Mouse (Mus musculus): ENCODE data around the gene Klk13. TPM values are rescaled to one million over a fixed set of nuclear protein-coding genes. Genes with fewer than 3 reads are reported as not detected.
A peak's percentile ranks its signal among the peaks of the same experiment; 100 is the strongest.
"Not testable (repeated sequence)": the region's sequence is repeated elsewhere in the genome, so short reads cannot be mapped to it uniquely, and the experiment has no call there.

The Klk13 gene
- 17.6 and 46.1 TPM in 2 replicates for polyA plus RNA-seq (2015; fragmentation: Nextera tagmentation; extraction: Ambion mirVana)

DNA sequence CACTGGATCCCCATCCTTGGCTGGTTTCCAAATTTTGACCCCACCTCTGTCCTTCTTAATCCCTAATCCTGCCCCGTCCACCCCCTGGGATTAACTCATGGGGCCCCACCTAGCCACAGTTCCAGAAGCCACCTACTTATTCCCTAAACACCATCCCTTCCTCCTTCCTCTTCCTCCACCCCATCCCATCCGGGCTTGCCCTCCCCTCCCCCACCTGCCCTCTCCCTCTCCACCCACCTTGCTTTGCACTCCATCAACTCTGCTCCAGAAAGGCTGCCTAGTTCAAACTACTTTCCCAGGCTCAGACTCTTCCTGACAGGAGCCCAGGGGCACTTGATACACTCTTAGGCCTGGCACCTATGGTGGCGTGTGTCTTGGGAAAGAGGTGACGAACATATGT, at the start of gene Klk13:
Gene Klk13 (plus strand): TSS at position 301 of the 400 bp plus-strand sequence.
- Histone ChIP-seq H3K4me2 (ENCODE audit: low read depth, low read length) (peak within 1 kb of the TSS; percentile 19; the same call in 1 of the 2 replicates), H3K27me3 (ENCODE audit: control insufficient read depth, insufficient read depth, low read length) (no peaks in the 10 kb centered on the region), H3K4me3 (replicated peaks; ENCODE audit: low read length) (no peak within 1 kb of the TSS; the same call in 1 of the 2 replicates), H3K9me3 (replicated peaks; ENCODE audit: control insufficient read depth, low read length) (no peaks in the 10 kb centered on the region), H3K27ac (ENCODE audit: low read length) (no peak within 1 kb of the TSS), H3K9ac (ENCODE audit: low read length) (no peak within 1 kb of the TSS; the same call in 1 of the 2 replicates), H3K36me3 (ENCODE audit: control insufficient read depth, insufficient read depth, low read length) (no peaks in the 10 kb centered on the region), H3K4me1 (ENCODE audit: control insufficient read depth, insufficient read depth, low read length) (no peaks in the 10 kb centered on the region)
- 57% methylated on average over 4 of the region's 4 CpGs for WGBS
- ATAC-seq (ENCODE audit: insufficient read depth, low FRiP score) = no peak

- Histone ChIP-seq H3K27ac (ENCODE audit: low read length) (no peak overlapping the region), H3K27me3 (ENCODE audit: control insufficient read depth, insufficient read depth, low read length) (no peaks in the 10 kb centered on the region), H3K9ac (ENCODE audit: low read length) (no peak overlapping the region), H3K4me2 (ENCODE audit: low read depth, low read length) (no peak overlapping the region), H3K4me3 (replicated peaks; ENCODE audit: low read length) (no peak overlapping the region), H3K9me3 (replicated peaks; ENCODE audit: control insufficient read depth, low read length) (no peaks in the 10 kb centered on the region), H3K36me3 (ENCODE audit: control insufficient read depth, insufficient read depth, low read length) (no peaks in the 10 kb centered on the region), H3K4me1 (ENCODE audit: control insufficient read depth, insufficient read depth, low read length) (no peaks in the 10 kb centered on the region)
- WGBS = 89% methylated on average over 1 of the region's 1 CpGs
- no peak for ATAC-seq (ENCODE audit: insufficient read depth, low FRiP score)
These were observed 49.6 kb upstream of the Klk13 start for GRCm38 (mm10) chr7:43662804-43663203.

- H3K27me3 ChIP-seq (ENCODE audit: control insufficient read depth, insufficient read depth, low read length); H3K36me3 ChIP-seq (ENCODE audit: control insufficient read depth, insufficient read depth, low read length); H3K9me3 ChIP-seq (replicated peaks; ENCODE audit: control insufficient read depth, low read length); H3K4me2 ChIP-seq (ENCODE audit: low read depth, low read length); ATAC-seq (ENCODE audit: insufficient read depth, low FRiP score); H3K9ac ChIP-seq (ENCODE audit: low read length); H3K4me3 ChIP-seq (replicated peaks; ENCODE audit: low read length); H3K27ac ChIP-seq (ENCODE audit: low read length); H3K4me1 ChIP-seq (ENCODE audit: control insufficient read depth, insufficient read depth, low read length): not testable (repeated sequence)
- 83% methylated on average over 4 of the region's 4 CpGs for WGBS
These were observed 45.1 kb upstream of the Klk13 start for GRCm38 (mm10) chr7:43667221-43667620.

- ATAC-seq (ENCODE audit: insufficient read depth, low FRiP score) = no peak
- Histone ChIP-seq H3K4me2 (ENCODE audit: low read depth, low read length) (no peak overlapping the region), H3K36me3 (ENCODE audit: control insufficient read depth, insufficient read depth, low read length) (no peaks in the 10 kb centered on the region), H3K27ac (ENCODE audit: low read length) (no peak overlapping the region), H3K9ac (ENCODE audit: low read length) (no peak overlapping the region), H3K9me3 (replicated peaks; ENCODE audit: control insufficient read depth, low read length) (no peaks in the 10 kb centered on the region), H3K4me1 (ENCODE audit: control insufficient read depth, insufficient read depth, low read length) (peaks cover 9% of the 10 kb centered on the region; the same call in 1 of the 2 replicates), H3K27me3 (ENCODE audit: control insufficient read depth, insufficient read depth, low read length) (no peaks in the 10 kb centered on the region), H3K4me3 (replicated peaks; ENCODE audit: low read length) (no peak overlapping the region)
- WGBS = 20% methylated on average over 3 of the region's 3 CpGs
These were observed 43.8 kb upstream of the Klk13 start for GRCm38 (mm10) chr7:43668582-43668981.

GRCm38 (mm10) chr7:43671064-43671808, 41.1 kb upstream of the Klk13 start:
- peaks cover 5% of the 10 kb centered on the region; the same call in 1 of the 2 replicates for H3K9me3 ChIP-seq (replicated peaks; ENCODE audit: control insufficient read depth, low read length)
- peaks cover 20% of the 10 kb centered on the region for H3K36me3 ChIP-seq (ENCODE audit: control insufficient read depth, insufficient read depth, low read length)
- peak; percentile 3; the same call in 1 of the 2 replicates for ATAC-seq (ENCODE audit: insufficient read depth, low FRiP score)
- peak overlapping the region; percentile 76 for H3K4me3 ChIP-seq (replicated peaks; ENCODE audit: low read length)
- H3K9ac ChIP-seq (ENCODE audit: low read length) = peak overlapping the region; percentile 65
- 65% methylated on average over 11 of the region's 11 CpGs for WGBS
- peaks cover 9% of the 10 kb centered on the region; the same call in 1 of the 2 replicates for H3K4me1 ChIP-seq (ENCODE audit: control insufficient read depth, insufficient read depth, low read length)
- peak overlapping the region; percentile 47 for H3K27ac ChIP-seq (ENCODE audit: low read length)
- H3K4me2 ChIP-seq (ENCODE audit: low read depth, low read length) = peak overlapping the region; percentile 53
- no peaks in the 10 kb centered on the region for H3K27me3 ChIP-seq (ENCODE audit: control insufficient read depth, insufficient read depth, low read length)

DNA sequence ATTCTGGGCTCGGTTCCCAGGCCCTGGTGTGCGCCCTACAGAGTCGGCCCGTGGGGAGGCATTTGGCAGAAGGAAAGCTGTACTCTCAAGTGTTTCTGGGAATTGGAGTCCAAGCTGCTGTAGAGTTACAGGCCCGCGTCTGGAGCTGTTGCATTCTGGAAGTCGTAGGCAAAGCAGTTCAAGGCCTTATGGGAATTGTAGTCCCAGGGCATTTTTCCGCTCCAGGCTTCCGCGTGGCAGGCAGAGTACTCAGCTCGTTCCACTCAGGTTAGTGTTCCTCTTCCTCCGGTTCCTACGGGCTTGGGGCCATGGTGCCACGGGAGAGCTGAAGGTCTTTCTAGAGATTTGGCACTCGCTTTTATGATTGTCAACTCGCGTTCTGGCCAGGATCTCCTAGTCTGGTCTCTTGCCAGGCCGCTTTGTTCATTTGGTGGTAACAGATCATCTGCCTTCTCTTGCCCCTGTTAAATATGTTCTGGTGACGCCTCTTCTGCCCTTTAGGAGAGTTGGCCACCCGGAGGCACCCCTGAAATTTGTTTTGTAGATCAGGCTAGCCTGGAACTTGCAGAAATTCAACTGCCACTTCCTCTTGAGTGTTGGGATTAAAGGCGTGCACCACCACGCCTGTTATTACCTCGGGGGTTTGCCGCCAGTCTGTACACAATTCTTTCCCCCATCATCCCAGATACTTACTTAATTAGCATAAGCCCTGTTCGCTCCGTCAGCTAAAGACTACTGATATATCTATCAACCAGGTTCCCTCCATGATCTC, 40.4 kb upstream of the Klk13 start, which contains the start of gene Ctu1:
Gene Ctu1 (plus strand): TSS at position 208 of the 772 bp plus-strand sequence.
- Histone ChIP-seq H3K4me2 (ENCODE audit: low read depth, low read length) (peak within 1 kb of the TSS; percentile 82), H3K9ac (ENCODE audit: low read length) (peak within 1 kb of the TSS; percentile 82), H3K9me3 (replicated peaks; ENCODE audit: control insufficient read depth, low read length) (peaks cover 5% of the 10 kb centered on the region; the same call in 1 of the 2 replicates), H3K27ac (ENCODE audit: low read length) (peak within 1 kb of the TSS; percentile 82), H3K4me3 (replicated peaks; ENCODE audit: low read length) (peak within 1 kb of the TSS; percentile 76), H3K4me1 (ENCODE audit: control insufficient read depth, insufficient read depth, low read length) (peaks cover 9% of the 10 kb centered on the region; the same call in 1 of the 2 replicates), H3K27me3 (ENCODE audit: control insufficient read depth, insufficient read depth, low read length) (no peaks in the 10 kb centered on the region), H3K36me3 (ENCODE audit: control insufficient read depth, insufficient read depth, low read length) (peaks cover 27% of the 10 kb centered on the region)
- under 1% methylated on average over 26 of the region's 26 CpGs for WGBS
- peak; percentile 95 for ATAC-seq (ENCODE audit: insufficient read depth, low FRiP score)

DNA sequence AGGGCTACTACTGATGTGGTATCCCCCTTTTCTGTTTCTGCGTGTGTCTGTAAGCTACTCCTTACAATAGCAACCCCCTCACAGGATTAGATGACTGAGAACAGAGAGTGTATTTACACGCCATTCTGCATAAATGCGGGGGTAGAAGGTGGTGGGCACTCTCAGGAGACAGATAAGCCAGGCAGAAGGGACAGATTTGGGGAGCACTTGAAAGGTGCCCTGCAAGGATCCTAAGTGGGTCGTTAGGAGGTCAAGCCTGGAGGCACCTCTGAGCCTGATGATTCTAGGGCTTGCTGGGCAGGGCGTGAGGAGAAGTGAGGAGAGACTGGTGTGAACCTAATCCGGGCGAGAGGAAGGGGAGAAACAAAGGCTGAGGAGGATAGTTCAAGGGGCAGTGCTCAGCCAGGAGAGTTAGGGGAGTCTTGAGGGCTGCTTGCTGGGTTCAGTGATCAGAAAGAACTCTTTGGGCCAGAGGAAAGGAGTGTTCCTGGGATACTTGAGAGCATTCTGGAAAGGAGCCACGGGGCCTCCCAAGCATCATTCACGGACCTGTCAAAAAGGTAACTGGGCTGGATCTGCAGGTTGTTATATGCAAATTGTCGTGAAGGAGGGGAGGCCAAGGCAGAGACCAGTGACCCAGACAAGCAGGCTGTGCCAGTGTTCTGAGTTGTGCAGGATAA, 39.6 kb upstream of the Klk13 start:
- peak overlapping the region; percentile 82 for H3K27ac ChIP-seq (ENCODE audit: low read length)
- H3K4me1 ChIP-seq (ENCODE audit: control insufficient read depth, insufficient read depth, low read length) = peaks cover 9% of the 10 kb centered on the region; the same call in 1 of the 2 replicates
- H3K27me3 ChIP-seq (ENCODE audit: control insufficient read depth, insufficient read depth, low read length) = no peaks in the 10 kb centered on the region
- peak overlapping the region; percentile 82 for H3K4me2 ChIP-seq (ENCODE audit: low read depth, low read length)
- 5% methylated on average over 10 of the region's 10 CpGs for WGBS
- ATAC-seq (ENCODE audit: insufficient read depth, low FRiP score) = peak; percentile 42; the same call in 1 of the 2 replicates
- H3K9ac ChIP-seq (ENCODE audit: low read length) = peak overlapping the region; percentile 82
- H3K4me3 ChIP-seq (replicated peaks; ENCODE audit: low read length) = peak overlapping the region; percentile 76
- H3K36me3 ChIP-seq (ENCODE audit: control insufficient read depth, insufficient read depth, low read length) = peaks cover 34% of the 10 kb centered on the region
- peaks cover 5% of the 10 kb centered on the region for H3K9me3 ChIP-seq (replicated peaks; ENCODE audit: control insufficient read depth, low read length)

- WGBS = 90% methylated on average over 32 of the region's 32 CpGs
- Histone ChIP-seq H3K36me3 (ENCODE audit: control insufficient read depth, insufficient read depth, low read length) (peaks cover 38% of the 10 kb centered on the region), H3K4me3 (replicated peaks; ENCODE audit: low read length) (no peak overlapping the region)
These were observed 37.3 kb upstream of the Klk13 start for GRCm38 (mm10) chr7:43675091-43675490.

More at GRCm38 (mm10) chr7:43675091-43675490, 37.3 kb upstream of the Klk13 start:
- Histone ChIP-seq H3K9ac (ENCODE audit: low read length) (no peak overlapping the region), H3K4me2 (ENCODE audit: low read depth, low read length) (no peak overlapping the region), H3K4me1 (ENCODE audit: control insufficient read depth, insufficient read depth, low read length) (peaks cover 9% of the 10 kb centered on the region; the same call in 1 of the 2 replicates), H3K9me3 (replicated peaks; ENCODE audit: control insufficient read depth, low read length) (peaks cover 5% of the 10 kb centered on the region), H3K27me3 (ENCODE audit: control insufficient read depth, insufficient read depth, low read length) (no peaks in the 10 kb centered on the region), H3K27ac (ENCODE audit: low read length) (no peak overlapping the region)
- ATAC-seq (ENCODE audit: insufficient read depth, low FRiP score) = no peak

Measured in stomach, embryonic 16.5 days (tissue).